Mouse (Mus musculus) spleen, adult 2 months (tissue): Measurements from ENCODE around the gene 1110008L16Rik. TPM values are rescaled to one million over a fixed set of nuclear protein-coding genes. Genes with fewer than 3 reads are reported as not detected.

Experiments used
- DNase-seq, 2 experiments: peaks; one replicate each; pipeline versions ENCODE4 v3.0.0 to v3.0.0-alpha.2; 2012 to 2021; ENCODE audit warnings: low spot score in 2 of 2, low read depth in 1 of 2
- H3K27ac ChIP-seq: fragments of 200-500 bp; 2 replicates; pipeline ENCODE4 v1.5.1; 2012; ENCODE audit warnings: low read length, inconsistent platforms; ENCODE audit not compliant: insufficient read depth
- H3K27me3 ChIP-seq: fragments of 200-500 bp; 2 replicates; pipeline ENCODE4 v1.6.1; 2012; ENCODE audit warnings: mild to moderate bottlenecking, moderate library complexity, low read length, inconsistent platforms; ENCODE audit not compliant: control insufficient read depth, insufficient read depth
- H3K36me3 ChIP-seq: fragments of 200-500 bp; 2 replicates; pipeline ENCODE4 v1.6.1; 2012; ENCODE audit warnings: mild to moderate bottlenecking, low read length, inconsistent platforms; ENCODE audit not compliant: control insufficient read depth, insufficient read depth
- H3K4me1 ChIP-seq: fragments of 200-500 bp; 2 replicates; pipeline ENCODE4 v1.6.1; 2011; ENCODE audit warnings: inconsistent platforms; ENCODE audit not compliant: control insufficient read depth, insufficient read depth, insufficient read length
- H3K4me3 ChIP-seq: fragments of 200-500 bp; 2 replicates; pipeline ENCODE4 v1.5.1; 2011; ENCODE audit warnings: mild to moderate bottlenecking, inconsistent platforms; ENCODE audit not compliant: insufficient read depth, insufficient read length; ENCODE audit errors: extremely low read depth
- CTCF ChIP-seq: fragments of 200-500 bp; IDR thresholded peaks from 2 replicates; pipeline ENCODE4 v1.5.1; 2011; ENCODE audit warnings: mild to moderate bottlenecking, inconsistent platforms; ENCODE audit not compliant: insufficient read depth, insufficient read length, insufficient replicate concordance; ENCODE audit errors: extremely low read depth
- POLR2A ChIP-seq: fragments of 200-500 bp; IDR thresholded peaks from 2 replicates; pipeline ENCODE4 v1.6.1; 2011; ENCODE audit warnings: low read depth, low read length, inconsistent platforms
- WGBS: fragments of 180-500 bp; shearing (Covaris S2); methylation state at CpG from one replicate; pipeline ENCODE4 v1.1.7; 2018; 5-methylcytosine and 5-hydroxymethylcytosine counted together
- polyA plus RNA-seq: library from polyadenylated mRNA; depleted of rRNA; stranded (reverse); fragments of >200 nt; gene quantifications from 2 replicates; pipeline ENCODE4 v1.2.3, GENCODE M21; 2012

1110008L16Rik gene
- polyA plus RNA-seq, 1 experiment: 1.4 TPM

DNA sequence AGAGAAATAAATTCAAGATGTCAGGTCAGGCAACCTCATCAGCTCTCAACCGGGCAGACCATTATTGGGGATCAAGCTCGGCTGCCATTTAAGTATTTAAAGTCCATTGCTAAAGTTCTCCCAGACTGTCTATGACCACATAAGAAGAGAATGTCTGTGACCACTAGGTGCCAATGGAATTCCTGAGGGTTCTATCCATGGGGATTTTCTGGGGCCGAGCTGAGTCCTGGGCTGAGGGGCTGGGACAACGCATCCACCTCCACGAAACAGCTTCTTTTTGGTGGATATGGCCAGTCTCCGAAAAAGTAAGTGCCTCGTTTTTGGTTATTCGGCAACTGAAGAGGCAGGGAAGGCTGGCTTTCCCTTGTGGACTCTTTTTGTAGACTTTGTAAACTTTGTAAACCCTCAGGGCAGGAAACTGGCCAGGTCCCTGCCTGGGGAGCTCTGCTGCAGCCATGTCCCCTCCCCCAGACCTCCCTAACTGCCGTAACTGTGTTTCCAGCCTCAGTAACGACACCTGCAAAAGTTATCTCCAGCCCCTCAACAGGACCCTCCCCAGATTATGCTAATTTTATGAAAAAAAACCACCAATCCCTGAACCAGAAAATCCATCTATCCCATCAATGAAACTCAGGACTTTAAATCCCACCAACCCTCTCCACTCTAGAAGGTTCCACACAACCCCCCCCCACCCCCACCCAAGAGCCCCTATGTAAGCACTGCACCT, 84.8 kb downstream of the 1110008L16Rik start, which contains the start of gene Psma6:
Gene Psma6 (plus strand): TSS at position 200 of the 727 bp plus-strand sequence.
- Histone ChIP-seq H3K4me1 (peaks cover 10% of the 10 kb centered on the region; the same call in 1 of the 2 replicates), H3K4me3 (no peak within 1 kb of the TSS), H3K27ac (no peak within 1 kb of the TSS), H3K27me3 (no peaks in the 10 kb centered on the region), H3K36me3 (no peaks in the 10 kb centered on the region; the same call in 1 of the 2 replicates)
- TF ChIP-seq CTCF (no peak), POLR2A (no peak)
- WGBS: 77% methylated on average over 10 of the region's 10 CpGs
- DNase-seq: no peak

DNA sequence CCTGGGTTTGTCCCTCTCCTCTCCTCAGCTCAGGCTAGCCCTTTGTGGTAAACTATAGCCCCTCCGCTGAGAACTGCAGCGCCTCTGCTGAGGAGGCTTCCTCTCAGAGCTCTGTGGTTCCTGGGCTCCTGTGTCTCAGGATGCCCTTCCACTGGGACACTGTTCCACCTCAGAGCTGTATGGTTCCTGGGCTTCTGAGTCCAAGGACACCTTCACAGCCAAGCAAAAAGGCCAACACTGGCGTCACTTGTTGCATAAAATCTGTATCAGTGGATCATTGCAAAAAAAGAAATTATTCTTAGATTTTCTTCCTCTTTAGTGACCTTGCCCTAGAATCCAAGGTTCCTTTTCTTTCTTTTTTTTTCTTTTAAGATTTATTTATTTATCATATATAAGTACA, 85.4 kb downstream of the 1110008L16Rik start:
- Histone ChIP-seq H3K27me3 (no peaks in the 10 kb centered on the region), H3K4me1 (peaks cover 17% of the 10 kb centered on the region; the same call in 1 of the 2 replicates), H3K36me3 (no peaks in the 10 kb centered on the region; the same call in 1 of the 2 replicates), H3K27ac (no peak overlapping the region), H3K4me3 (no peak overlapping the region)
- no peak for TF ChIP-seq CTCF
- TF ChIP-seq POLR2A: no peak
- no peak for DNase-seq
- 62% methylated on average over 3 of the region's 3 CpGs for WGBS

GRCm38 (mm10) chr12:55385931-55386330, 86.6 kb downstream of the 1110008L16Rik start:
- Histone ChIP-seq H3K36me3 (no peaks in the 10 kb centered on the region), H3K4me1 (peaks cover 23% of the 10 kb centered on the region; the same call in 1 of the 2 replicates), H3K27me3 (no peaks in the 10 kb centered on the region), H3K4me3 (no peak overlapping the region), H3K27ac (no peak overlapping the region; the same call in 1 of the 2 replicates)
- no peak for TF ChIP-seq CTCF
- TF ChIP-seq POLR2A: no peak
- WGBS: 73% methylated on average over 6 of the region's 6 CpGs
- DNase-seq: no peak

- no peaks in the 10 kb centered on the region for H3K27me3 ChIP-seq
- H3K27ac ChIP-seq: 0 out of 2 replicates have a peak overlapping the region, but pooled peaks have one; percentile 28
- H3K36me3 ChIP-seq: no peaks in the 10 kb centered on the region
- no peak for TF ChIP-seq CTCF
- TF ChIP-seq POLR2A: no peak
- peaks cover 25% of the 10 kb centered on the region; the same call in 1 of the 2 replicates for H3K4me1 ChIP-seq
- H3K4me3 ChIP-seq: no peak overlapping the region
- no peak for DNase-seq
- WGBS: 88% methylated on average over 9 of the region's 9 CpGs
These were observed 87.1 kb downstream of the 1110008L16Rik start for GRCm38 (mm10) chr12:55386456-55386855.

- no peaks in the 10 kb centered on the region for H3K27me3 ChIP-seq
- no peak for DNase-seq
- no peak overlapping the region for H3K27ac ChIP-seq
- no peak overlapping the region for H3K4me3 ChIP-seq
- WGBS: 49% methylated on average over 7 of the region's 7 CpGs
- no peaks in the 10 kb centered on the region for H3K36me3 ChIP-seq
- H3K4me1 ChIP-seq: peaks cover 28% of the 10 kb centered on the region; the same call in 1 of the 2 replicates
- TF ChIP-seq CTCF (no peak), POLR2A (no peak)
These were observed 87.9 kb downstream of the 1110008L16Rik start for GRCm38 (mm10) chr12:55387083-55387787.

GRCm38 (mm10) chr12:55387788-55388465, 88.5 kb downstream of the 1110008L16Rik start:
- Histone ChIP-seq H3K27me3 (no peaks in the 10 kb centered on the region), H3K4me3 (no peak overlapping the region), H3K27ac (peak overlapping the region; percentile 61), H3K36me3 (no peaks in the 10 kb centered on the region), H3K4me1 (peaks cover 32% of the 10 kb centered on the region; the same call in 1 of the 2 replicates)
- TF ChIP-seq CTCF (no peak), POLR2A (no peak)
- DNase-seq: no peak
- 33% methylated on average over 11 of the region's 11 CpGs for WGBS
